ENCODE assay signal across 28 mouse cellular contexts in genomic region chr10:93731248-93731691, GRCm38 (mm10).
DNase-seq lines count a peak whose midpoint lies in the region; ATAC-seq and TF ChIP-seq lines count a peak whose summit lies in the region.
"Had no signal": no experiment of that assay in that cellular context is flagged by ENCODE, and none has a peak within 500 bp of the region (broad histone marks: within the 10 kb centered on the region; RNA-seq: fewer than 3 reads in every experiment).

No protein-coding gene starts in this region.

- no peak overlapping the region for H3K9ac ChIP-seq in MEL (ENCODE audit: control insufficient read depth, low read depth, low read length, poor library complexity, severe bottlenecking)
- no peak overlapping the region for H3K9ac ChIP-seq in liver, embryonic 11.5 days (ENCODE audit: low read depth, low read length)
- no peak overlapping the region for H3K9ac ChIP-seq in liver, embryonic 16.5 days (ENCODE audit: low read depth, low read length)
- H3K9ac ChIP-seq: embryonic facial prominence, embryonic 12.5 days; forebrain, embryonic 15.5 days; limb, embryonic 12.5 days; midbrain, embryonic 15.5 days; neural tube, embryonic 15.5 days had no signal

- H3K79me2 ChIP-seq in MEL (ENCODE audit: control insufficient read depth, insufficient read depth, low read length, poor library complexity), result no peaks in the 10 kb centered on the region

- peak; percentile 80 for DNase-seq in MEL (ENCODE audit: low read depth, low spot score)
- DNase-seq in c-Kit-positive CD71-positive TER-119-negative erythroid progenitor cells, embryonic 14.5 days (ENCODE audit: low read depth), result peak; percentile 47
- DNase-seq in liver, embryonic 11.5 days (ENCODE audit: low spot score), result no peak
- no peak for DNase-seq in ovary, postnatal 14 days (ENCODE audit: low spot score)
- no peak for DNase-seq in gastrocnemius, postnatal 14 days
- no peak for DNase-seq in Muller cell, postnatal 12 days (ENCODE audit: inconsistent ontology term)
- no peak for DNase-seq in spleen, postnatal 10 days (ENCODE audit: low spot score in 2 of 2)
- DNase-seq: adrenal gland, postnatal 25 days; gastrocnemius, postnatal 36 days; heart, postnatal 14 days; kidney, adult 8-10 months; kidney, postnatal 4 days; lung, adult 18-20 months; right cerebral cortex, postnatal 25 days; thymus, postnatal 14 days had no signal

- intact Hi-C loops in gastrocnemius, postnatal 14 days (cut with DNase I; ENCODE audit: low total_unique reads), result no loop called here

- peak overlapping the region; percentile 38 for H3K4me2 ChIP-seq in liver, embryonic 11.5 days
- no peak overlapping the region for H3K4me2 ChIP-seq in liver, embryonic 16.5 days (ENCODE audit: low read depth, low read length)
- H3K4me2 ChIP-seq: embryonic facial prominence, embryonic 12.5 days; forebrain, embryonic 15.5 days; limb, embryonic 12.5 days; midbrain, embryonic 15.5 days; neural tube, embryonic 15.5 days had no signal

- no peak for TF ChIP-seq RAD21 in MEL (IDR thresholded peaks at IDR 0.05; ENCODE audit: low read depth, low read length)

- H3K27ac ChIP-seq in MEL (ENCODE audit: control insufficient read depth, low read depth, low read length), result peak overlapping the region; percentile 60
- peak overlapping the region; percentile 89 for H3K27ac ChIP-seq in liver, embryonic 11.5 days (ENCODE audit: low read depth, low read length)
- peak overlapping the region; percentile 57 for H3K27ac ChIP-seq in liver, embryonic 16.5 days (ENCODE audit: low read length)
- H3K27ac ChIP-seq: embryonic facial prominence, embryonic 12.5 days; forebrain, embryonic 10.5 days; forebrain, embryonic 15.5 days; kidney, postnatal 0 days; limb, embryonic 12.5 days; macrophage; midbrain, embryonic 10.5 days; midbrain, embryonic 15.5 days; neural tube, embryonic 15.5 days had no signal

- no peak for TF ChIP-seq CTCF in MEL (IDR thresholded peaks at IDR 0.05 in 2 of 3, conservative IDR thresholded peaks at IDR 0.05 in 1 of 3; ENCODE audit: control insufficient read depth in 1 of 3, insufficient read depth in 1 of 3, low read depth in 2 of 3, low read length in 3 of 3, poor library complexity in 1 of 3, severe bottlenecking in 1 of 3)

- no peaks in the 10 kb centered on the region for H3K27me3 ChIP-seq in MEL (ENCODE audit: control insufficient read depth in 1 of 2, insufficient read depth in 2 of 2, low read length in 2 of 2)
- H3K27me3 ChIP-seq in liver, embryonic 11.5 days (replicated peaks; ENCODE audit: control insufficient read depth, insufficient read depth, low read length), result no peaks in the 10 kb centered on the region
- no peaks in the 10 kb centered on the region for H3K27me3 ChIP-seq in liver, embryonic 16.5 days (ENCODE audit: control insufficient read depth, insufficient read depth, low read depth, low read length)
- H3K27me3 ChIP-seq: embryonic facial prominence, embryonic 12.5 days; forebrain, embryonic 15.5 days; limb, embryonic 12.5 days; midbrain, embryonic 15.5 days; neural tube, embryonic 15.5 days had no signal

- peaks cover 8 to 19% of the 10 kb centered on the region in 2 experiments for H3K4me1 ChIP-seq in MEL (ENCODE audit: control insufficient read depth in 1 of 2, insufficient read depth in 2 of 2, low read length in 2 of 2)
- peaks cover 18% of the 10 kb centered on the region for H3K4me1 ChIP-seq in liver, embryonic 11.5 days (replicated peaks; ENCODE audit: control insufficient read depth, insufficient read depth, low read length)
- H3K4me1 ChIP-seq in liver, embryonic 16.5 days (ENCODE audit: control insufficient read depth, low read depth, low read length), result peaks cover 14% of the 10 kb centered on the region
- H3K4me1 ChIP-seq: embryonic facial prominence, embryonic 12.5 days; forebrain, embryonic 10.5 days; midbrain, embryonic 15.5 days had no signal

- peak; percentile 89 for ATAC-seq in liver, embryonic 11.5 days (replicated peaks; ENCODE audit: low FRiP score)
- peak; percentile 79 for ATAC-seq in liver, embryonic 16.5 days (ENCODE audit: low read depth)
- ATAC-seq: forebrain, embryonic 15.5 days; intestine, embryonic 16.5 days; lung, postnatal 0 days; midbrain, embryonic 15.5 days had no signal

- H3K9me3 ChIP-seq in MEL (replicated peaks; ENCODE audit: insufficient read depth, low read length), result no peaks in the 10 kb centered on the region
- H3K9me3 ChIP-seq in liver, embryonic 11.5 days (ENCODE audit: control insufficient read depth, low read length), result no peaks in the 10 kb centered on the region
- H3K9me3 ChIP-seq in liver, embryonic 16.5 days (replicated peaks; ENCODE audit: control insufficient read depth, low read length), result no peaks in the 10 kb centered on the region
- H3K9me3 ChIP-seq: embryonic facial prominence, embryonic 12.5 days; forebrain, embryonic 10.5 days; forebrain, embryonic 15.5 days; G1E; limb, embryonic 12.5 days; midbrain, embryonic 10.5 days; midbrain, embryonic 15.5 days; neural tube, embryonic 15.5 days had no signal

- TF ChIP-seq EP300 in MEL (IDR thresholded peaks at IDR 0.05; ENCODE audit: low read depth in 1 of 2, low read length in 2 of 2), result peak; percentile 82 to 88

- 42% methylated on average over 9 of the region's 9 CpGs for WGBS in liver, embryonic 11.5 days
- WGBS in liver, embryonic 16.5 days (ENCODE audit: insufficient replicate concordance), result 26% methylated on average over 9 of the region's 9 CpGs

- no peak overlapping the region for H3K4me3 ChIP-seq in MEL (ENCODE audit: control insufficient read depth in 1 of 2, insufficient read depth in 1 of 2, low read depth in 2 of 2, low read length in 2 of 2)
- H3K4me3 ChIP-seq in liver, embryonic 11.5 days (ENCODE audit: low read depth, low read length), result no peak overlapping the region
- no peak overlapping the region for H3K4me3 ChIP-seq in liver, embryonic 16.5 days (ENCODE audit: low read depth, low read length)
- H3K4me3 ChIP-seq: embryonic facial prominence, embryonic 12.5 days; forebrain, embryonic 10.5 days; forebrain, embryonic 15.5 days; limb, embryonic 12.5 days; midbrain, embryonic 10.5 days; midbrain, embryonic 15.5 days; neural tube, embryonic 15.5 days had no signal

- H3K36me3 ChIP-seq in MEL (ENCODE audit: control insufficient read depth in 1 of 2, insufficient read depth in 2 of 2, low read length in 2 of 2), result peaks cover 0 to 12% of the 10 kb centered on the region in 2 experiments; a peak in 2 of 4 replicates
- no peaks in the 10 kb centered on the region for H3K36me3 ChIP-seq in liver, embryonic 11.5 days (ENCODE audit: control insufficient read depth, insufficient read depth, low read length)
- no peaks in the 10 kb centered on the region for H3K36me3 ChIP-seq in liver, embryonic 16.5 days (ENCODE audit: control insufficient read depth, insufficient read depth)
- H3K36me3 ChIP-seq: embryonic facial prominence, embryonic 12.5 days; forebrain, embryonic 15.5 days; G1E; midbrain, embryonic 15.5 days had no signal

- no peak for TF ChIP-seq POLR2A in MEL (IDR thresholded peaks at IDR 0.05; ENCODE audit: control insufficient read depth in 1 of 2, insufficient read depth in 1 of 2, low read depth in 1 of 2, low read length in 2 of 2, poor library complexity in 1 of 2)

TF ChIP-seq in MEL, 35 proteins besides CTCF, POLR2A, EP300 and RAD21 (continues in another document):
- no peak for TF ChIP-seq ZMIZ1 (IDR thresholded peaks at IDR 0.05; ENCODE audit: low read depth, low read length)
- TF ChIP-seq MAX (IDR thresholded peaks at IDR 0.05; ENCODE audit: low read length), result peak; percentile 77
- peak; percentile 92 for TF ChIP-seq SIN3A (IDR thresholded peaks at IDR 0.05; ENCODE audit: low read length)
- TF ChIP-seq TCF12 (IDR thresholded peaks at IDR 0.05; ENCODE audit: low read depth, low read length), result peak; percentile 87
- TF ChIP-seq SMC3 (IDR thresholded peaks at IDR 0.05; ENCODE audit: low read depth, low read length), result no peak
- TF ChIP-seq NRF1 (IDR thresholded peaks at IDR 0.05; ENCODE audit: insufficient read depth, low read depth, low read length, poor library complexity, severe bottlenecking), result no peak
- peak; percentile 93 for TF ChIP-seq BHLHE40 (IDR thresholded peaks at IDR 0.05; ENCODE audit: borderline replicate concordance, low read depth, low read length)
- TF ChIP-seq MYC (IDR thresholded peaks at IDR 0.05; ENCODE audit: low read depth, low read length), result peak; percentile 79; the same call in 1 of the 2 replicates
- no peak for TF ChIP-seq NELFE (IDR thresholded peaks at IDR 0.05; ENCODE audit: low read depth, low read length)
- peak; percentile 85 for TF ChIP-seq RCOR1 (IDR thresholded peaks at IDR 0.05; ENCODE audit: low read depth, low read length)
- TF ChIP-seq MAZ (IDR thresholded peaks at IDR 0.05; ENCODE audit: low read depth, low read length), result no peak
- TF ChIP-seq ETS1 (IDR thresholded peaks at IDR 0.05; ENCODE audit: low read depth, low read length), result peak; percentile 97
- no peak for TF ChIP-seq ZKSCAN1 (IDR thresholded peaks at IDR 0.05; ENCODE audit: low read depth, low read length)
- no peak; the same call in 1 of the 2 replicates for TF ChIP-seq MYB (IDR thresholded peaks at IDR 0.05; ENCODE audit: low read depth, low read length)
- TF ChIP-seq ZNF384 (IDR thresholded peaks at IDR 0.05; ENCODE audit: low read depth, low read length), result no peak
- TF ChIP-seq TAL1 (IDR thresholded peaks at IDR 0.05; ENCODE audit: low read length), result peak; percentile 11; the same call in 1 of the 2 replicates
- 0 out of 2 replicates have a peak, but pooled peaks have one; percentile 12 for TF ChIP-seq JUND (IDR thresholded peaks at IDR 0.05; ENCODE audit: low read depth, low read length)
- TF ChIP-seq GATA1 (IDR thresholded peaks at IDR 0.05; ENCODE audit: low read depth, low read length), result peak; percentile 85
- TF ChIP-seq MAFK (IDR thresholded peaks at IDR 0.05; ENCODE audit: borderline replicate concordance, low read depth, low read length), result peak; percentile 55; the same call in 1 of the 2 replicates
- TF ChIP-seq MEF2A (IDR thresholded peaks at IDR 0.05; ENCODE audit: extremely low read depth, insufficient replicate concordance, low read depth, low read length, poor library complexity, severe bottlenecking), result 0 out of 2 replicates have a peak, but pooled peaks have one; percentile 6
- peak; percentile 62; the same call in 1 of the 2 replicates for TF ChIP-seq USF1 (IDR thresholded peaks at IDR 0.05; ENCODE audit: low read depth, low read length)
- TF ChIP-seq UBTF (IDR thresholded peaks at IDR 0.05; ENCODE audit: borderline replicate concordance, insufficient read depth, low read depth, low read length), result no peak
- TF ChIP-seq GABPA (IDR thresholded peaks at IDR 0.05; ENCODE audit: low read depth, low read length), result no peak
- no peak for TF ChIP-seq E2F4 (IDR thresholded peaks at IDR 0.05; ENCODE audit: borderline replicate concordance, low read depth, low read length)
- TF ChIP-seq MXI1 (IDR thresholded peaks at IDR 0.05; ENCODE audit: low read depth, low read length), result peak; percentile 91
- peak; percentile 56; the same call in 1 of the 2 replicates for TF ChIP-seq ELF1 (IDR thresholded peaks at IDR 0.05; ENCODE audit: low read depth, low read length)

Comparison
In these comparisons a context has a peak if more than half of its experiments do, and no peak if none do; other contexts are left out.
1. DNase-seq: peak in MEL (single experiment) and c-Kit-positive CD71-positive TER-119-negative erythroid progenitor cells, embryonic 14.5 days (single experiment); none in liver, embryonic 11.5 days (single experiment), ovary, postnatal 14 days (single experiment), gastrocnemius, postnatal 14 days (single experiment), Muller cell, postnatal 12 days (single experiment) and spleen, postnatal 10 days (0 of 2).
2. Peak in every context shown above with its lines, with median percentiles within 50 percentile points of each other: H3K27ac ChIP-seq.